Mouse (Mus musculus): ENCODE measurements around the gene Samd14. TPM values are rescaled to one million over a fixed set of nuclear protein-coding genes. Genes with fewer than 3 reads are reported as not detected.

The Samd14 gene
- polyA plus RNA-seq, 1 experiment = 3.2 TPM

GRCm38 (mm10) chr11:95069226-95069957 is 59.7 kb downstream of the Samd14 start:
- 85% methylated on average over 10 of the region's 10 CpGs for WGBS
- Histone ChIP-seq H3K27me3 (replicated peaks; ENCODE audit: control insufficient read depth, insufficient read depth, low read length) (no peaks in the 10 kb centered on the region), H3K36me3 (ENCODE audit: control insufficient read depth, insufficient read depth, low read length) (peaks cover 2% of the 10 kb centered on the region; the same call in 1 of the 2 replicates), H3K4me3 (ENCODE audit: insufficient read depth, low read depth, low read length) (no peak overlapping the region), H3K27ac (ENCODE audit: insufficient read depth, low read depth, low read length) (no peak overlapping the region), H3K4me1 (ENCODE audit: control insufficient read depth, insufficient read depth, low read length) (peaks cover 5% of the 10 kb centered on the region; the same call in 1 of the 2 replicates)
- no peak for TF ChIP-seq POLR2A (IDR thresholded peaks at IDR 0.05; ENCODE audit: low read depth, low read length)
- TF ChIP-seq CTCF (conservative IDR thresholded peaks at IDR 0.05; ENCODE audit: insufficient read depth, insufficient read length, low read depth, low read length) = no peak
- no peak for DNase-seq

GRCm38 (mm10) chr11:95070140-95071107 is 60.7 kb downstream of the Samd14 start:
- Histone ChIP-seq H3K4me1 (ENCODE audit: control insufficient read depth, insufficient read depth, low read length) (peaks cover 15% of the 10 kb centered on the region), H3K36me3 (ENCODE audit: control insufficient read depth, insufficient read depth, low read length) (no peaks in the 10 kb centered on the region), H3K27me3 (replicated peaks; ENCODE audit: control insufficient read depth, insufficient read depth, low read length) (no peaks in the 10 kb centered on the region), H3K4me3 (ENCODE audit: insufficient read depth, low read depth, low read length) (no peak overlapping the region), H3K27ac (ENCODE audit: insufficient read depth, low read depth, low read length) (no peak overlapping the region)
- WGBS = 59% methylated on average over 8 of the region's 8 CpGs
- TF ChIP-seq POLR2A (IDR thresholded peaks at IDR 0.05; ENCODE audit: low read depth, low read length) = no peak
- no peak for TF ChIP-seq CTCF (conservative IDR thresholded peaks at IDR 0.05; ENCODE audit: insufficient read depth, insufficient read length, low read depth, low read length)
- no peak for DNase-seq

- WGBS = 23% methylated on average over 7 of the region's 7 CpGs
- Histone ChIP-seq H3K27me3 (replicated peaks; ENCODE audit: control insufficient read depth, insufficient read depth, low read length) (no peaks in the 10 kb centered on the region), H3K4me1 (ENCODE audit: control insufficient read depth, insufficient read depth, low read length) (peaks cover 16% of the 10 kb centered on the region), H3K4me3 (ENCODE audit: insufficient read depth, low read depth, low read length) (no peak overlapping the region), H3K27ac (ENCODE audit: insufficient read depth, low read depth, low read length) (no peak overlapping the region), H3K36me3 (ENCODE audit: control insufficient read depth, insufficient read depth, low read length) (no peaks in the 10 kb centered on the region)
- TF ChIP-seq CTCF (conservative IDR thresholded peaks at IDR 0.05; ENCODE audit: insufficient read depth, insufficient read length, low read depth, low read length) = no peak
- DNase-seq = peak; percentile 37
Observed at GRCm38 (mm10) chr11:95071266-95071665, 61.6 kb downstream of the Samd14 start.

- DNase-seq = no peak
- H3K36me3 ChIP-seq (ENCODE audit: control insufficient read depth, insufficient read depth, low read length) = no peaks in the 10 kb centered on the region
- H3K4me3 ChIP-seq (ENCODE audit: insufficient read depth, low read depth, low read length) = no peak overlapping the region
- no peak for TF ChIP-seq POLR2A (IDR thresholded peaks at IDR 0.05; ENCODE audit: low read depth, low read length)
- no peak for TF ChIP-seq CTCF (conservative IDR thresholded peaks at IDR 0.05; ENCODE audit: insufficient read depth, insufficient read length, low read depth, low read length)
- WGBS = 83% methylated on average over 8 of the region's 8 CpGs
- peaks cover 16% of the 10 kb centered on the region for H3K4me1 ChIP-seq (ENCODE audit: control insufficient read depth, insufficient read depth, low read length)
- no peak overlapping the region for H3K27ac ChIP-seq (ENCODE audit: insufficient read depth, low read depth, low read length)
- no peaks in the 10 kb centered on the region for H3K27me3 ChIP-seq (replicated peaks; ENCODE audit: control insufficient read depth, insufficient read depth, low read length)
Observed at GRCm38 (mm10) chr11:95072136-95072535, 62.5 kb downstream of the Samd14 start.

- H3K27ac ChIP-seq (ENCODE audit: insufficient read depth, low read depth, low read length) = no peak overlapping the region
Observed at GRCm38 (mm10) chr11:95072804-95073203, 63.1 kb downstream of the Samd14 start.

GRCm38 (mm10) chr11:95073835-95074234 is 64.2 kb downstream of the Samd14 start:
- WGBS = 92% methylated on average over 4 of the region's 4 CpGs
- Histone ChIP-seq H3K27me3 (replicated peaks; ENCODE audit: control insufficient read depth, insufficient read depth, low read length) (no peaks in the 10 kb centered on the region), H3K27ac (ENCODE audit: insufficient read depth, low read depth, low read length) (no peak overlapping the region), H3K4me1 (ENCODE audit: control insufficient read depth, insufficient read depth, low read length) (peaks cover 24% of the 10 kb centered on the region), H3K36me3 (ENCODE audit: control insufficient read depth, insufficient read depth, low read length) (no peaks in the 10 kb centered on the region), H3K4me3 (ENCODE audit: insufficient read depth, low read depth, low read length) (no peak overlapping the region; the same call in 1 of the 2 replicates)
- TF ChIP-seq POLR2A (IDR thresholded peaks at IDR 0.05; ENCODE audit: low read depth, low read length) = no peak
- no peak for TF ChIP-seq CTCF (conservative IDR thresholded peaks at IDR 0.05; ENCODE audit: insufficient read depth, insufficient read length, low read depth, low read length)
- no peak for DNase-seq

More at GRCm38 (mm10) chr11:95072804-95073203, 63.1 kb downstream of the Samd14 start:
- no peaks in the 10 kb centered on the region for H3K27me3 ChIP-seq (replicated peaks; ENCODE audit: control insufficient read depth, insufficient read depth, low read length)
- peak; percentile 71 for DNase-seq
- 43% methylated on average over 5 of the region's 5 CpGs for WGBS
- no peak for TF ChIP-seq POLR2A (IDR thresholded peaks at IDR 0.05; ENCODE audit: low read depth, low read length)
- TF ChIP-seq CTCF (conservative IDR thresholded peaks at IDR 0.05; ENCODE audit: insufficient read depth, insufficient read length, low read depth, low read length) = no peak
- H3K4me3 ChIP-seq (ENCODE audit: insufficient read depth, low read depth, low read length) = no peak overlapping the region
- H3K36me3 ChIP-seq (ENCODE audit: control insufficient read depth, insufficient read depth, low read length) = no peaks in the 10 kb centered on the region
- peaks cover 17% of the 10 kb centered on the region for H3K4me1 ChIP-seq (ENCODE audit: control insufficient read depth, insufficient read depth, low read length)

GRCm38 (mm10) chr11:95074694-95075093 is 65.0 kb downstream of the Samd14 start:
- peaks cover 30% of the 10 kb centered on the region for H3K4me1 ChIP-seq (ENCODE audit: control insufficient read depth, insufficient read depth, low read length)
- 38% methylated on average over 4 of the region's 4 CpGs for WGBS
- peak; percentile 67 for DNase-seq
- TF ChIP-seq POLR2A (IDR thresholded peaks at IDR 0.05; ENCODE audit: low read depth, low read length) (no peak), CTCF (conservative IDR thresholded peaks at IDR 0.05; ENCODE audit: insufficient read depth, insufficient read length, low read depth, low read length) (no peak)
- H3K27ac ChIP-seq (ENCODE audit: insufficient read depth, low read depth, low read length) = peak overlapping the region; percentile 36
- H3K27me3 ChIP-seq (replicated peaks; ENCODE audit: control insufficient read depth, insufficient read depth, low read length) = no peaks in the 10 kb centered on the region
- no peaks in the 10 kb centered on the region for H3K36me3 ChIP-seq (ENCODE audit: control insufficient read depth, insufficient read depth, low read length)
- H3K4me3 ChIP-seq (ENCODE audit: insufficient read depth, low read depth, low read length) = peak overlapping the region; percentile 84
